Mouse (Mus musculus): ENCODE results near the gene Mill2. TPM values are rescaled to one million over a fixed set of nuclear protein-coding genes. Genes with fewer than 3 reads are reported as not detected.
A peak's percentile ranks its signal among the peaks of the same experiment; 100 is the strongest.

Mill2 gene
- polyA plus RNA-seq, 1 experiment = 0.94 TPM

GRCm38 (mm10) chr7:18873253-18873652, 33.5 kb downstream of the Mill2 start:
- TF ChIP-seq CTCF (IDR thresholded peaks at IDR 0.05; ENCODE audit: control insufficient read depth, insufficient read depth, insufficient replicate concordance, low read depth, low read length) (peak; percentile 90; the same call in 1 of the 2 replicates), POLR2A (IDR thresholded peaks at IDR 0.05; ENCODE audit: control insufficient read depth, low read depth, low read length) (no peak)
- Histone ChIP-seq H3K4me1 (ENCODE audit: control insufficient read depth, insufficient read depth, low read length) (peaks cover 2% of the 10 kb centered on the region; the same call in 1 of the 2 replicates), H3K4me3 (ENCODE audit: control insufficient read depth, low read depth, low read length) (peak overlapping the region; percentile 13), H3K27me3 (ENCODE audit: control insufficient read depth, insufficient read depth, low read length) (no peaks in the 10 kb centered on the region), H3K36me3 (ENCODE audit: control insufficient read depth, insufficient read depth, low read length) (no peaks in the 10 kb centered on the region), H3K27ac (ENCODE audit: control insufficient read depth, insufficient read depth, low read depth, low read length) (no peak overlapping the region)

DNA sequence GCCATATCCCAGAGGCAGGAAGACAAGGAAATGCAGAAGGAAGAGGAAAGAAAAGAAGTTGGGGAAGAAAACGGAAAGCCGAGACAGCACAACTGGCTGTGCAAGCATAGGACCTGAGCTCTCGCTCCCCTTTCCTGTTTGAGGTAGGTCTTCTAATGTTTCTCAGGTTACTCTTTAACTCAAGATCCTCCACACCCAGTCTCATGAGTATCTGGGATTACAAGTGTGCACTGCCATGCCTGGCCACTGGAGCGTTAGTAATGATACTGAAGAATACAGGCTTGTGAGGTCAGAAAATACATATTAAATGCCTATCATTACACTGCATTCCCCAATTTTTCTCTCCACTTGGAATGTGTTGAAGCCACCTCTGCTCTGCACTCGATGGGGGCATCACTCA, 35.6 kb downstream of the Mill2 start:
- Histone ChIP-seq H3K36me3 (ENCODE audit: control insufficient read depth, insufficient read depth, low read length) (no peaks in the 10 kb centered on the region), H3K4me1 (ENCODE audit: control insufficient read depth, insufficient read depth, low read length) (peaks cover 2% of the 10 kb centered on the region; the same call in 1 of the 2 replicates), H3K4me3 (ENCODE audit: control insufficient read depth, low read depth, low read length) (no peak overlapping the region), H3K27me3 (ENCODE audit: control insufficient read depth, insufficient read depth, low read length) (no peaks in the 10 kb centered on the region), H3K27ac (ENCODE audit: control insufficient read depth, insufficient read depth, low read depth, low read length) (no peak overlapping the region)
- no peak for TF ChIP-seq POLR2A (IDR thresholded peaks at IDR 0.05; ENCODE audit: control insufficient read depth, low read depth, low read length)
- TF ChIP-seq CTCF (IDR thresholded peaks at IDR 0.05; ENCODE audit: control insufficient read depth, insufficient read depth, insufficient replicate concordance, low read depth, low read length) = no peak

DNA sequence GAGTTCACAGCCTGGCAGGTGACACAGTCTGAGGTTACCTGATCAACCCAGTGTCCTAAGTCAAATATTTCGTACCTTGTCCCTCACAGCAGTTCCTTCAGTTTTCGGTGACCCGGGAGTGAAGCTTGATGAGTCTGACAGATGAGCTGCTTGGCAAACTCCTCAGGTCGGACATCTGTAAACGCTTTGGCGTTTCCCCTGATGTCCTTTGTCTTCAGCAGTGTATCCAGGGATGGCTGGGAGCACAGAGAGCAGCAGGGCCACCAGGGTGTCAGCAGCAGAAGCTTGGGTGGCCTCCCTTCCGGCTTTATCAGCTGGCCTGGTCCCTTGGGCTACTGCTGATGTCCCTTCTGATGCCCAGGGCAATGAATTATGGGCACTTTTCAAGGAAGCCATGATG, 38.9 kb downstream of the Mill2 start:
- H3K4me3 ChIP-seq (ENCODE audit: control insufficient read depth, low read depth, low read length) = no peak overlapping the region
- H3K36me3 ChIP-seq (ENCODE audit: control insufficient read depth, insufficient read depth, low read length) = no peaks in the 10 kb centered on the region
- H3K4me1 ChIP-seq (ENCODE audit: control insufficient read depth, insufficient read depth, low read length) = no peaks in the 10 kb centered on the region
- H3K27ac ChIP-seq (ENCODE audit: control insufficient read depth, insufficient read depth, low read depth, low read length) = no peak overlapping the region
- TF ChIP-seq CTCF (IDR thresholded peaks at IDR 0.05; ENCODE audit: control insufficient read depth, insufficient read depth, insufficient replicate concordance, low read depth, low read length) = no peak
- TF ChIP-seq POLR2A (IDR thresholded peaks at IDR 0.05; ENCODE audit: control insufficient read depth, low read depth, low read length) = no peak
- no peaks in the 10 kb centered on the region for H3K27me3 ChIP-seq (ENCODE audit: control insufficient read depth, insufficient read depth, low read length)

- TF ChIP-seq CTCF (IDR thresholded peaks at IDR 0.05; ENCODE audit: control insufficient read depth, insufficient read depth, insufficient replicate concordance, low read depth, low read length) = no peak
- TF ChIP-seq POLR2A (IDR thresholded peaks at IDR 0.05; ENCODE audit: control insufficient read depth, low read depth, low read length) = no peak
- H3K27me3 ChIP-seq (ENCODE audit: control insufficient read depth, insufficient read depth, low read length) = no peaks in the 10 kb centered on the region
- H3K4me1 ChIP-seq (ENCODE audit: control insufficient read depth, insufficient read depth, low read length) = no peaks in the 10 kb centered on the region
- H3K4me3 ChIP-seq (ENCODE audit: control insufficient read depth, low read depth, low read length) = no peak overlapping the region
- H3K27ac ChIP-seq (ENCODE audit: control insufficient read depth, insufficient read depth, low read depth, low read length) = no peak overlapping the region
- no peaks in the 10 kb centered on the region for H3K36me3 ChIP-seq (ENCODE audit: control insufficient read depth, insufficient read depth, low read length)
These were observed 44.4 kb downstream of the Mill2 start for GRCm38 (mm10) chr7:18883991-18884744.

DNA sequence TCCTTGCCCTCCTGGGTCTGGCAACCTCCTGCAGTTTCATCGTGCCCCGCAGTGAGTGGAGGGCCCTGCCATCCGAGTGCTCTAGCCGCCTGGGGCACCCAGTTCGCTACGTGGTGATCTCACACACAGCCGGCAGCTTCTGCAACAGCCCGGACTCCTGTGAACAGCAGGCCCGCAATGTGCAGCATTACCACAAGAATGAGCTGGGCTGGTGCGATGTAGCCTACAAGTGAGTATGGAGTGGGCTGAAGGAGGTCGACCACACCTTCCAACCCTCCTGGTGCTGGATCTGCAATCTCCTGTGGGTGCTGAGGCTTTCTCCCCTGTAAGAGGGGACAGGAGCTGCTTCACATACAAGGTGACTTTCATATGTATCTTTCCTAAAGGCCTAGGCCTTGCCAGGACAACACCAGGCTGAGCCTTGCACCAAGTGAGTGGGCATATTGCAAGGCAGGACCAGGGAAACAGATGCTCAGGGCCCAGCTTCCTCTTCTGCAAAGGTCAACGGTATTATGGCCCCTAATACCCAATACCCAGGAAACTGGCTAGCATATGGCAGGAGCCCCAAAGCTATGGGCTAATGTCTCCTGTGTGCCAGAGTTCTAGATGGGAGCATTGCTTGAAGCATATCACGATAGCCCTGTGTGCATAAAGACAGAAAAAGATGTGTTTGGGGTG, 45.1 kb downstream of the Mill2 start:
- H3K36me3 ChIP-seq (ENCODE audit: control insufficient read depth, insufficient read depth, low read length) = no peaks in the 10 kb centered on the region
- no peaks in the 10 kb centered on the region for H3K27me3 ChIP-seq (ENCODE audit: control insufficient read depth, insufficient read depth, low read length)
- H3K4me3 ChIP-seq (ENCODE audit: control insufficient read depth, low read depth, low read length) = no peak overlapping the region
- no peak overlapping the region for H3K27ac ChIP-seq (ENCODE audit: control insufficient read depth, insufficient read depth, low read depth, low read length)
- TF ChIP-seq CTCF (IDR thresholded peaks at IDR 0.05; ENCODE audit: control insufficient read depth, insufficient read depth, insufficient replicate concordance, low read depth, low read length) = no peak
- no peak for TF ChIP-seq POLR2A (IDR thresholded peaks at IDR 0.05; ENCODE audit: control insufficient read depth, low read depth, low read length)
- no peaks in the 10 kb centered on the region for H3K4me1 ChIP-seq (ENCODE audit: control insufficient read depth, insufficient read depth, low read length)

- no peaks in the 10 kb centered on the region for H3K36me3 ChIP-seq (ENCODE audit: control insufficient read depth, insufficient read depth, low read length)
- TF ChIP-seq CTCF (IDR thresholded peaks at IDR 0.05; ENCODE audit: control insufficient read depth, insufficient read depth, insufficient replicate concordance, low read depth, low read length) (no peak), POLR2A (IDR thresholded peaks at IDR 0.05; ENCODE audit: control insufficient read depth, low read depth, low read length) (no peak)
These were observed 47.2 kb downstream of the Mill2 start for GRCm38 (mm10) chr7:18886963-18887362.

DNA sequence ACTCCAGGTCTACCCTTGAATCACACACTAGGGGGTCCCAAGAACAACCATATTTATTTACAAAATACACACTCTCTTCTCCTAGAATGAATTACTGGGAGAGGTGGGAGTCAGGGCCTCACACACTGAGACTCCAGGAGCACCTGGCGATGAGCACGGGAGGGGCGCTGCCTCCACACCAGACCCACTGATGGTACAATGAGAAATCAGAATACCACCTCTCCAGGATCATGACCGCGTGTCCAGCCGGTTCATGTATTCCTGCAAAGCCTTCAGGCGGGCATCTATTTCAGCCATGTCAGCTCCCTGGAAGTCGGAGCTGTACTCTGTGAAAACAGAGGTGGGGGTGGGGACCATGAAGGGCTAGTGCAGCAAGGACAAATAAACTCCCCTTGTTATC, 51.1 kb downstream of the Mill2 start:
- Histone ChIP-seq H3K4me3 (ENCODE audit: control insufficient read depth, low read depth, low read length) (no peak overlapping the region), H3K27me3 (ENCODE audit: control insufficient read depth, insufficient read depth, low read length) (no peaks in the 10 kb centered on the region), H3K27ac (ENCODE audit: control insufficient read depth, insufficient read depth, low read depth, low read length) (no peak overlapping the region), H3K36me3 (ENCODE audit: control insufficient read depth, insufficient read depth, low read length) (no peaks in the 10 kb centered on the region), H3K4me1 (ENCODE audit: control insufficient read depth, insufficient read depth, low read length) (peaks cover 19% of the 10 kb centered on the region)
- TF ChIP-seq CTCF (IDR thresholded peaks at IDR 0.05; ENCODE audit: control insufficient read depth, insufficient read depth, insufficient replicate concordance, low read depth, low read length) (no peak), POLR2A (IDR thresholded peaks at IDR 0.05; ENCODE audit: control insufficient read depth, low read depth, low read length) (no peak)

More at GRCm38 (mm10) chr7:18886963-18887362, 47.2 kb downstream of the Mill2 start:
- Histone ChIP-seq H3K4me1 (ENCODE audit: control insufficient read depth, insufficient read depth, low read length) (peaks cover 1% of the 10 kb centered on the region), H3K4me3 (ENCODE audit: control insufficient read depth, low read depth, low read length) (no peak overlapping the region), H3K27me3 (ENCODE audit: control insufficient read depth, insufficient read depth, low read length) (no peaks in the 10 kb centered on the region), H3K27ac (ENCODE audit: control insufficient read depth, insufficient read depth, low read depth, low read length) (no peak overlapping the region)
